8 mouse cellular contexts compared by ENCODE assay signal in genomic region chr7:25248018-25248647, GRCm38 (mm10). TPM values are rescaled to one million over a fixed set of nuclear protein-coding genes. Genes with fewer than 3 reads are reported as not detected.
DNase-seq lines count a peak whose midpoint lies in the region; ATAC-seq lines count a peak whose summit lies in the region.

No protein-coding gene starts in this region.

- peak overlapping the region; percentile 74 for H3K4me3 ChIP-seq in intestine, embryonic 15.5 days (replicated peaks)
- H3K4me3 ChIP-seq in limb, embryonic 15.5 days: peak overlapping the region; percentile 95
- peak overlapping the region; percentile 92 for H3K4me3 ChIP-seq in neural tube, embryonic 11.5 days (ENCODE audit: low read depth, low read length)

- H3K9me3 ChIP-seq in intestine, embryonic 15.5 days: no peaks in the 10 kb centered on the region
- no peaks in the 10 kb centered on the region for H3K9me3 ChIP-seq in limb, embryonic 15.5 days
- no peaks in the 10 kb centered on the region for H3K9me3 ChIP-seq in neural tube, embryonic 11.5 days (ENCODE audit: control insufficient read depth, low read length)

- H3K27me3 ChIP-seq in intestine, embryonic 15.5 days (replicated peaks): no peaks in the 10 kb centered on the region
- no peaks in the 10 kb centered on the region for H3K27me3 ChIP-seq in limb, embryonic 15.5 days
- no peaks in the 10 kb centered on the region for H3K27me3 ChIP-seq in neural tube, embryonic 11.5 days (ENCODE audit: control insufficient read depth, insufficient read depth, low read length)

- 2% methylated on average over 18 of the region's 18 CpGs for WGBS in intestine, embryonic 15.5 days
- WGBS in limb, embryonic 15.5 days: 1% methylated on average over 18 of the region's 18 CpGs
- 3% methylated on average over 18 of the region's 18 CpGs for WGBS in neural tube, embryonic 11.5 days

- H3K27ac ChIP-seq in intestine, embryonic 15.5 days: peak overlapping the region; percentile 98
- H3K27ac ChIP-seq in limb, embryonic 15.5 days: peak overlapping the region; percentile 99
- peak overlapping the region; percentile 78 for H3K27ac ChIP-seq in neural tube, embryonic 11.5 days (ENCODE audit: low read depth, low read length)

- DNase-seq in heart, adult 11 months: peak; percentile 97
- DNase-seq in heart, adult 8-10 months (ENCODE audit: low spot score): no peak
- DNase-seq in cerebellum, adult 11-12 months: peak; percentile 79
- peak; percentile 62 for DNase-seq in forelimb bud, embryonic 11.5 days (ENCODE audit: low read depth, low spot score)
- peak; percentile 59 for DNase-seq in neural tube, embryonic 11.5 days (ENCODE audit: low spot score)
- DNase-seq in spleen, adult 18-20 months: no peak

- peak overlapping the region; percentile 90 for H3K4me2 ChIP-seq in intestine, embryonic 15.5 days (replicated peaks)
- peak overlapping the region; percentile 88 for H3K4me2 ChIP-seq in limb, embryonic 15.5 days
- peak overlapping the region; percentile 92 for H3K4me2 ChIP-seq in neural tube, embryonic 11.5 days (ENCODE audit: low read depth)

- peak overlapping the region; percentile 88 for H3K9ac ChIP-seq in intestine, embryonic 15.5 days
- peak overlapping the region; percentile 88 for H3K9ac ChIP-seq in limb, embryonic 15.5 days
- H3K9ac ChIP-seq in neural tube, embryonic 11.5 days (ENCODE audit: low read length): peak overlapping the region; percentile 57

- peaks cover 45% of the 10 kb centered on the region for H3K4me1 ChIP-seq in intestine, embryonic 15.5 days (replicated peaks)
- peaks cover 64% of the 10 kb centered on the region for H3K4me1 ChIP-seq in limb, embryonic 15.5 days
- H3K4me1 ChIP-seq in neural tube, embryonic 11.5 days (ENCODE audit: control insufficient read depth, insufficient read depth, low read length): peaks cover 34% of the 10 kb centered on the region

- ATAC-seq in intestine, embryonic 15.5 days: no peak
- peak; percentile 5; the same call in 1 of the 2 replicates for ATAC-seq in limb, embryonic 15.5 days (ENCODE audit: insufficient number of reproducible peaks, low FRiP score, low TSS enrichment, low read depth)
- peak; percentile 25; the same call in 1 of the 2 replicates for ATAC-seq in neural tube, embryonic 11.5 days (ENCODE audit: insufficient read depth, low FRiP score, low TSS enrichment)

- H3K36me3 ChIP-seq in intestine, embryonic 15.5 days: peaks cover 12% of the 10 kb centered on the region
- peaks cover 28% of the 10 kb centered on the region for H3K36me3 ChIP-seq in limb, embryonic 15.5 days
- H3K36me3 ChIP-seq in neural tube, embryonic 11.5 days (ENCODE audit: control insufficient read depth, insufficient read depth, low read length): peaks cover 5% of the 10 kb centered on the region

RNA-seq across cellular contexts. Expression of gene Erf, which starts 2.4 kb away (rescaled TPM):
- total RNA-seq in heart, adult 8-10 months (2022): 10 to 100 TPM; 17.2 to 22.5 (median 21.2) TPM
- 14.8 TPM in 2 replicates for polyA plus RNA-seq in intestine, embryonic 15.5 days (2015; fragmentation: Nextera tagmentation; extraction: Ambion mirVana)
- 20.8 and 24.4 TPM in 2 replicates for polyA plus RNA-seq in limb, embryonic 15.5 days (2015; fragmentation: Nextera tagmentation; extraction: Ambion mirVana)
- 16.2 and 16.7 TPM in 2 replicates for polyA plus RNA-seq in neural tube, embryonic 11.5 days (2014; fragmentation: Nextera tagmentation; extraction: Ambion mirVana)

RNA-seq across cellular contexts. Expression of gene Gsk3a, which starts 10.5 kb away (rescaled TPM):
- total RNA-seq in heart, adult 8-10 months (2022): 10 to 100 TPM; 66.1 to 71.3 (median 68.3) TPM
- polyA plus RNA-seq in intestine, embryonic 15.5 days (2015; fragmentation: Nextera tagmentation; extraction: Ambion mirVana): 8.0 and 10.3 TPM in 2 replicates
- 8.2 and 10.0 TPM in 2 replicates for polyA plus RNA-seq in limb, embryonic 15.5 days (2015; fragmentation: Nextera tagmentation; extraction: Ambion mirVana)
- polyA plus RNA-seq in neural tube, embryonic 11.5 days (2014; fragmentation: Nextera tagmentation; extraction: Ambion mirVana): 15.9 and 19.7 TPM in 2 replicates

RNA-seq across cellular contexts. Expression of gene Cic, which starts 19.4 kb away (rescaled TPM):
- 10 to 100 TPM; 52.0 to 71.5 (median 59.6) TPM for total RNA-seq in heart, adult 8-10 months (2022)
- 26.1 and 26.6 TPM in 2 replicates for polyA plus RNA-seq in intestine, embryonic 15.5 days (2015; fragmentation: Nextera tagmentation; extraction: Ambion mirVana)
- 40.3 and 42.5 TPM in 2 replicates for polyA plus RNA-seq in limb, embryonic 15.5 days (2015; fragmentation: Nextera tagmentation; extraction: Ambion mirVana)
- 30.4 and 38.2 TPM in 2 replicates for polyA plus RNA-seq in neural tube, embryonic 11.5 days (2014; fragmentation: Nextera tagmentation; extraction: Ambion mirVana)

RNA-seq across cellular contexts. Expression of gene Zfp526, which starts 26.9 kb away (rescaled TPM):
- 10 to 100 TPM in 2 of 4 experiments, 1 to 10 TPM in 2; 9.0 to 12.3 (median 9.9) TPM for total RNA-seq in heart, adult 8-10 months (2022)
- polyA plus RNA-seq in intestine, embryonic 15.5 days (2015; fragmentation: Nextera tagmentation; extraction: Ambion mirVana): 2.6 and 2.8 TPM in 2 replicates
- 2.7 and 2.8 TPM in 2 replicates for polyA plus RNA-seq in limb, embryonic 15.5 days (2015; fragmentation: Nextera tagmentation; extraction: Ambion mirVana)
- 3.7 and 3.8 TPM in 2 replicates for polyA plus RNA-seq in neural tube, embryonic 11.5 days (2014; fragmentation: Nextera tagmentation; extraction: Ambion mirVana)

RNA-seq across cellular contexts. Expression of gene Dedd2, which starts 27.7 kb away (rescaled TPM):
- total RNA-seq in heart, adult 8-10 months (2022): 10 to 100 TPM; 14.0 to 23.0 (median 17.2) TPM
- 13.2 and 13.5 TPM in 2 replicates for polyA plus RNA-seq in intestine, embryonic 15.5 days (2015; fragmentation: Nextera tagmentation; extraction: Ambion mirVana)
- 12.2 and 13.6 TPM in 2 replicates for polyA plus RNA-seq in limb, embryonic 15.5 days (2015; fragmentation: Nextera tagmentation; extraction: Ambion mirVana)
- polyA plus RNA-seq in neural tube, embryonic 11.5 days (2014; fragmentation: Nextera tagmentation; extraction: Ambion mirVana): 11.0 and 11.6 TPM in 2 replicates

Comparison
In these comparisons a context has a peak if more than half of its experiments do, and no peak if none do; other contexts are left out.
1. DNase-seq: peak in heart, adult 11 months (single experiment), cerebellum, adult 11-12 months (single experiment), forelimb bud, embryonic 11.5 days (single experiment) and neural tube, embryonic 11.5 days (single experiment); none in heart, adult 8-10 months (single experiment) and spleen, adult 18-20 months (0 of 2).
2. Peak in every context shown above with its lines, with median percentiles within 50 percentile points of each other: H3K27ac ChIP-seq, H3K4me2 ChIP-seq, H3K4me3 ChIP-seq and H3K9ac ChIP-seq.